Mouse (Mus musculus) regulatory T cell (primary cell): ENCODE results near the gene Ybx1.

Source experiments
- in situ Hi-C: fragments of 300-600 bp; cut with MboI, MseI; formaldehyde crosslinking; loops from one replicate; pipeline ENCODE4 v1.15.1; 2025; ENCODE audit warnings: high pct_unique_total_duplicates

Ybx1 gene

DNA sequence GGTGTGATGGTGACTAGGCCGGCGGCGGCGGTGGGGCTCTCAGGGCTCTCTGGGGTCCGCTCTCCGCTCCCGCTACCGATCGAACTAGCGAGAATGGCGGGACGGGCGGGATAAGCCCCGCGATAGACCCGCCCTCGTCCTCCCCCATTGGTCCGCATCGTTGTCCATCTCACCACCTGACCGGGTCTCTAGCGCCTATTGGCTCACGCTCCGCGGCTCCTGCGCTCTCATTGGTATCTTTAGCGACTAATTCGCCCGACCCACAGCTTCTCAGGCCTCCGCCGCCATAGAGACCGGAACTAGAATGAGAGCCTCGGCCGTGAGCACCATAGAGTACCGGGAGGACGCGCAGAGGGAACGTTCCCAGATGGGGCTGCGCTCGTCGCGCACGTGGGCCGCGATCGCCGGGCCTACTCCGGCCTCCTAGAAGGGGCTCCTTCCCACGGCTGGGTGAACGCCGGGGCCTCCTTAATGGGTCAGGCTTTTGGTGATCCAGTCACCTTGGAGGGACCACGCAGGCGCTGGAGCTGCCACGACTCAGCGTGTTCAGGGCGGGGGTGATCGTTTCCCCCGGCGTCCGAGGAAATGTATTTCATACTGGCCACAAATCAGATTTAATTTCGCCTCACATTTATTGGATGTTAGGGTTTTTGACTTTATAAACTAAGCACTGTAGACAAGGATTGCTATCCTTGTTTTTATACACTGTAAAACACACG is at the start of gene Ybx1:
TSS of gene Ybx1 (minus strand) at position 190 of the 719 bp plus-strand sequence.
- in situ Hi-C loops: loop anchor here (25.0 kb wide), 2 partner anchors 1268 to 1918 kb away; partner anchors contain the start of genes Ctps and Rlf

DNA sequence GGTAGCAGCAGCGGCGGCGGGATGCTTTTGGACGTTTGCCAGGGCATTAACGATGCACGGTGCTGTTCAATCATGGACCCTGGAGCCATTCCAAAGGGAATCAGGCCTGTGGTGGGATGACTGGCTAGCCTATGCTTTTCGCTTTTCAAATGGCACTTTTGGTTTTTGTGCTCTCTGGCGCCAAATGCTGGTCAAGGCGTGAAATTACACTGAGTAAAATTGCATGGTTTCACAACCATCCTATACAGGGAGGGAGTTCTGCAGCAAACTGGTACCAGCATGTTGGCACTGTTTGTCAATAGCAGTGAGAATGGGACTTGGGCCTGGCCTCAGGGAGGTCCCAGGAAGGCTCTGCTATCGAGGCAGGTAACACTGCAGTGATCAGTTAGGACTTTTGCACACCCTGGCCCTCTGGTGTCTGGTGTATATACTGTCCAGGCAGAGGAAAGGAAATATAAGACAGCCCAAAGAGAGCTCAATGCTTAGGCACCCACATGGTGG is 44.5 kb upstream of the Ybx1 start:
- in situ Hi-C loops: loop anchor here (5.0 kb wide), 1 partner anchor 92 kb away; no protein-coding TSS in a partner anchor

DNA sequence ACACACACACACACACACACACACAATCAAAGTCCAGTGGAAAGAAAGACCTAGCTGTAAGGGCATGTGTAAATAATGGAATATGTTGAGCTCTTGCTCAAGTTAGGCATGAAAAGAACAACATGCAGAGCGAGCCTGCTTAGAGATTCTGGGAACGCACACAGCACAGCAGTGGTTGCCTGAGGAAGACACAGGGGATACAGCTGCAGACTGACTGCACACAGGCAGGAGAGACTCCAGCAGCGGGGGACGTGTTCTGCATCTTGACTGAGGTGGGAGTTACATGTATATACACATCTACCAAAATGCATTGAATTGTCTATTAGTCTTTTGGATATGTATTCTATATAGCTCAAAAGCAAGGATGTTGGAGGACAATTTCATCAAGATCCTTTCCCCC is 44.0 kb upstream of the Ybx1 start:
- in situ Hi-C loops: loop anchor here (5.0 kb wide), 1 partner anchor 91 kb away; no protein-coding TSS in a partner anchor

DNA sequence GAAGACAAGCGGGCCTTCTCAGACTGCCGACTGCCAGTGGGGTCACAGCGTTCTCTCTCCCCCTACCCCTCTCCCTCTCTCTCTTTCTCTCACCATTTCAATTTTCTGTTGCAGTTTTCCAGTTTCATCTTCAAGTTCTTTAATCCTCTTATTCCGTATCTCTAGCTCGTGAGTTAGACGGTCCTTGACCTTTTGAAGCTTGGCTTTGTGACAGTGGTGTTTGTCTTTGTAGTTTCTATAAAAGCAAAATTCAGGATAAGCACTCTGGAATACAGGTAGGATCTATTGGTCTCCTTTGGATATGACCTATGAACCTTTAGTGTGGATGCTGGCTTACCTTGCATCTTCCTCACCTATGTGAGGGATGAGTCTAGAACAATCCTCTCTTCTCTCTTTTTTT is 39.1 kb upstream of the Ybx1 start:
- in situ Hi-C loops: no loop called here

DNA sequence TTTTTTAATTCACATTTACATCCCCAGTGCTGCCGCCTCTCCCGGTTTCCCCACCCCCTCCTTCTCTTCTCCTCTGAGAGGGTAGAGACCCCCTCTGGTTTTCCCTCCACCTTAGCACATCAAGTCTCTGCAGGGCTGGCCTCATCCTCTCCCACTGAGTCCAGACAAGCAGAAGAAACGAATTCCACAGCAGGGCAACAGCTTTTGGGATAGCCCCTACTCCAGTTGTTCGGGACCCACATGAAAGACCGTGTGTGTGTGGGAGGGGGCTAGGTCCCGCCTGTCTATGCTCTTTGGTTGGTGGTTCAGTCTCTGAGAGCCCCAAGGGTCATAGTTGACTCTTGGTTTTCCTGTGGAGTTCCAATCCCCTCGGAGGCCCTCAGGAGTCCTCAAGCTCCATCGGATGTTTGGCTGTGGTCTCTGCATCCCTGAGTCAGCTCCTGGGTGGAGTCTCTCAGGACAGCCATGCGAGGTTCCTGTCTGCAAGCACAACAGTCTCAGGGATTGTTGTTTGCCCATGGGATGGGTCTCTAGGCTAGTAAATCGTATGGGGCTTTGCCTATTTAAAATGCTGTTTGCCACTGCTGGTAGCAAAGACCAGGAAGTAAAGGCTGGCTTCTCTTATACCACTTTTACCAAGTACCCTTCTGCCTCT is 26.6 kb upstream of the Ybx1 start:
- in situ Hi-C loops: no loop called here

DNA sequence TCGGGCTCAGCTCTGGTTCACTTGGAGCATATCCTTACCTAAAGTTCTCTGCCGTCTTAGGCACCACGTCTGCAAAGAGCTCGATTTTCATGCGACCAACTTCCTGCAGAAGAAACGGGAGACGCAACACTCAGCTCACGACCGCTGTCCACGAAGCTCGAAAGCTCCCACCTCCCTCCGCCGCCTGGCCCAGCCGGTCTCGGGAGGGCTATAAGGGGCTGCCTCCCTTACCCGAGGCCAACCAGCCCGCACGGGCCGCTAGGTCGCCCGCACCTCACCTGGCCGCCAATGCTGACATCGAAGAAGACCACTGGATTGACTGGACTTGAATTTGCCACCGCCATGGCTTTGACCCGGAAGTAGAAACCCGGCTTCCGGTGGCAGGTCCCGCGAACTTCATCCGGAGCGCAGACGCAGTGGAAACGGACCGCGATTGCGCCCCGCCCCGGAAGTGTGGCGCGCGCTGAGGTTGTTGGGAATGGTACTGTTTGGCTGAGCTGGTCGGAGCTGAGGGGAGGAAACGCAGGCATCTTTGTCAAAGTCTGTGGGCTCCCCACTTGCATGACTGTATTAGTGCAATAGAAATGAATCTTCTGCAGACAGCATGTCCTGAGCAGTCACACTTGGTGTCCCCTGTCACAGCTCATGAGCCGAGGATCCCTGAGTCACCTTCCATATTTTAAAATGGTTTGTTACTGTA is 25.9 kb upstream of the Ybx1 start, which contains the start of gene Ppih:
TSS of gene Ppih (minus strand) at position 416 of the 700 bp plus-strand sequence.
- in situ Hi-C loops: no loop called here

DNA sequence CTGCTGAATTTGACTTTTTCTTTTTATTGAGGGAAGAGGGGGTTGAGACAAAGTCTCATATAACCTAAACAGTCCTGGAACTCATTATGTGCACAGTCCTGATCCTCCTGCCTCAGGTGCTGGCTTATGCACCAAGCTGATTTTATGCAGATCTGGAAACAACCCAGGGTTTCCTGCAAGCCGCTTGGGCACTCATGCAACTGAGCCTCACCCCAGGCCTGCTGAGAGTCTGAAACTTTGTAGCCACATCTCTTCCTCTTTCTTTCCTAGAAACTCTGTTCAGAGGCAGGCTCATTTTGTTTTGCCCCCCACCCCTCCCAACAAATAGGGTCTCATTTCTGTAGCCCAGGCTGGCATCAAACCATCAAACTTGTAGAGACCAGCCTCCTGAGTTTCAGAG is 19.4 kb upstream of the Ybx1 start:
- in situ Hi-C loops: no loop called here

DNA sequence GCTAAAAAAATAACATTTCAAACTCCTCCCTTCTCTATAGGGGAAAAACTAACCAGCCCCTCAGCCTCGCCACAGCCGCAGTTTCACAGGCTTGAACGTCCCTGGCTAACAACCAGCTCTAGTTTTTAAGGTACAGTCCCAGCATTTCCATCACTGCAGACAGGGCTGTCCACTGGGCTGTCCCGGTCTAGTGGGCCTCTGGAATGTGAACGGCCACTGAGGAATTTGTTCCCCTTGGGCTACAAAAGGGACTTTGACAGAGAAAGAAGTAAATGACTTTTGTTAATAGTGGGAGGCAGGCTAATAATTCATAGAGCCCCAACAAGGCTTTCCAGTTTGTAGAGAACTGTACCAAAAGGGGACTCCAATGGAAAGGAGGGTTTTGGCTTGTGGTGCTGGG is 11.0 kb upstream of the Ybx1 start:
- in situ Hi-C loops: no loop called here

DNA sequence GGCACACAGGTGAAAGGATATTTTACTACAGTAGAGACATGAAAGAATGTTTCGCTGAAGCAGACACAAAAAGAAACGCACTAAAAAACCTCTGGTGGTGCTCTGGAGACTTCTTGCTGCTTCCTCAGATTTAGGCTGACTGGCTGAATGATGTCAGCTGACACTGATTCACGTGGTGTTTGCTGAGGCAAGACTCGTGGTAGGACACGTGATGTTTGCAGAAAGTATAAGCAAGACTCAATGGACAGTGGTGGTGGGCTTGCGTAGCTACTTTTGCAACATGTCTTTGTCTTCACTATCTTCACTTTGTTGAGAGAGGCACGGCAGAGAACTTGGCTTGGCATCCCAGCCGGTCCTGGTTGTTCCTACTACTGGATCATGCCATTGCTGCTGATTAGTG is 8.9 kb upstream of the Ybx1 start:
- in situ Hi-C loops: no loop called here

DNA sequence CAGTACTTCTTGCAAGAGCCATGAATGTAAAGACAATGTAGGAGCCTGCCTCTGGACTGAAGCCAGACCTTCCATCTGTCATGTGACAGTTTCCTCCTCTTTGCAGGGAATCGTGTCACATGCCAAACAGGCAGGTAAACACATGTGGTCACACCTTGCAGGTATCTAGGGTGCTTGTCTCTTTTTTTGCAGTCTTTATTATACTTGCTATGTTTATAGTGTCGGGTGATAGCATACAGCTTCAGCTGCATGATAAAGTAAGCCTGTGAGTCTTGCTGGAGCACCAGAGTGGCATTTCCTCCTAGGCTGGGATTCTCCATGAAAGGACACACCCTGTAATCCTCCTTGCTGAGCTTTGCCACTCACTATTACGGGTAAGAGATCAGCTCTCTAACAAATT is 7.4 kb upstream of the Ybx1 start:
- in situ Hi-C loops: no loop called here

DNA sequence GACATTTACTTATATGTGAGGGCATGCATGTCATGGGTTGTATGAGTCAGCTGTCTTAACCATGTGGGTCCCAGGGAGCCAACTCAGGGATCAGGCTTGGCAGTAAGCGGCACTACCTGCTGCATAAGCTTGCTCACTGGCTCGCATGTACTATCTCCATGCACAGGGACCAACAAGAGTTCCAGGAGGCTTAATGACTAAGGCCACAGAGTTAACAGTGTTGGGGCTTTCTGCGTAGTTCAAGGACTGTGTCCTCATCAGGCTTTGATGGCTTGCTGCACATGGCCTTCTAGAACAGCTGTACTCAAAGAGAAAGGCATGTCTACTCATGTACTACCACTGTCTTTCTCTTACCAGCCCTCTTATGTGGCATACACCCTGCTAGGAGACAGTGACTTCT is 6.4 kb upstream of the Ybx1 start:
- in situ Hi-C loops: no loop called here

DNA sequence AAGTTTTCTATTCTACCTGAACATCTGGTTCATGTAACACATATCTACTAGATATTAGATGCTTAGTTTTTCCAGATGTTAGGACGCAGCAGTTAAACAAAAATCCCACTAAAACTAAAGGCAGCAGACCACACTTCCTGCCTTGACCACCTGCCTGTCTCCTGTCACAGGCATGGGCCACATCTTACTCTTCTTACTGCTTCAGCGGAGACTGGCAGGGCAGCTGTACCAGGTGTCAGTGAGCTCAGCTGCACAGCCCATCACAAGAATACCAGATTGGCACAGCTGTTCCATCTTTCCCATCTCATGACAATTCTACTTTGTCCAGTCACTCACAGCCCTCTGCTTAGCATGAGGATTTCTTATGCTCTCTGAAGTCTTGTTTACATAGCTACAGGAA is 3.0 kb upstream of the Ybx1 start:
- in situ Hi-C loops: loop anchor here (25.0 kb wide), 2 partner anchors 1265 to 1915 kb away; partner anchors contain the start of genes Ctps and Rlf

DNA sequence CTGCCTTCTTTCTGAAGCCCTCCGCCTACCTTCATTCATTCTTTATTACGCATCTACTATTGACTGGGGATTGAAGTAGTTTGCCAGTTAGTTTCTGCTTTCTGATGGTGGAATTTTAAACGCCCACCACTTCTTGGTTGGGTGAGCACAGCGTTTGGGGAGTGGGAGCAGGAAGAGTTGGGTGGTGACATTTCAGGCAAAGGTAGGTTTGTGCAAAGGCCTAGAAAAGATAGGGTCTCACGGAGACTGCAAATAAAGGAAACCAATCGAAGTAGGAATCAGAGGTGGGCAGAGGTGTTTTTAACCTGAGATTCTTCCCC is 690 bp upstream of the Ybx1 start:
- in situ Hi-C loops: loop anchor here (25.0 kb wide), 2 partner anchors 1267 to 1917 kb away; partner anchors contain the start of genes Ctps and Rlf

DNA sequence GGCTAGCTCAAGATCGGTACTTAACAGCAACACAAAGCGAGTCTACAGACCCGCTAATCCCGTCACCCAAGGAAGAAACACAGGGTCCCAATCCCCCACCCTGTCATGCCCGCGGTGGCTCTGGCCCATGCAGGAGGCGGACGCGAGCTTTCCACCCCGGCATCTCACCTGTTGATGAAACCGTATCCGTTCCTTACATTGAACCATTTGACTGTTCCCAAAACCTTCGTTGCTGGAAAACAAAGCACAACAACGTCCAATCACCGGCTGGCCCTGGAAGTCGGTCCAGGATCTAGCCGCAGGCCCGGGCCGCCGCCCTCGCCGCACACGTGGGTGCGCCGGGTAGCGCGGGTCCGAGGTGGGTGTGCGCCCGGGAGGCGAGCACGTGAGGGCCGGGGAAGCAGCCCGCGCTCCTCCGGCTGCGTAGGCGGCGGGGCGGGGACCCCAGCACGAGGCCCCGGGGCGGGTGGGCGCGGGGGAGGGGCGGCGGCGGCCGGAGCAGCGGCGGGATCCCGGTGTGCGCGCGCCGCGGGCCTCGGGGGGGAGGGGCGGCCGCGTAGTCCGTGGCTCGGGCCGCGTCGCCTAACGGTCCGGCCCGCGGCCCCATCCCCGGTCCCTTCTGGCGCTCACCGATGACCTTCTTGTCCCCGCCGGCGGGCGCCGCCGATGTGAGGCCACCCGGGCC is 688 bp downstream of the Ybx1 start:
- in situ Hi-C loops: loop anchor here (25.0 kb wide), 2 partner anchors 1269 to 1919 kb away; partner anchors contain the start of genes Ctps and Rlf

DNA sequence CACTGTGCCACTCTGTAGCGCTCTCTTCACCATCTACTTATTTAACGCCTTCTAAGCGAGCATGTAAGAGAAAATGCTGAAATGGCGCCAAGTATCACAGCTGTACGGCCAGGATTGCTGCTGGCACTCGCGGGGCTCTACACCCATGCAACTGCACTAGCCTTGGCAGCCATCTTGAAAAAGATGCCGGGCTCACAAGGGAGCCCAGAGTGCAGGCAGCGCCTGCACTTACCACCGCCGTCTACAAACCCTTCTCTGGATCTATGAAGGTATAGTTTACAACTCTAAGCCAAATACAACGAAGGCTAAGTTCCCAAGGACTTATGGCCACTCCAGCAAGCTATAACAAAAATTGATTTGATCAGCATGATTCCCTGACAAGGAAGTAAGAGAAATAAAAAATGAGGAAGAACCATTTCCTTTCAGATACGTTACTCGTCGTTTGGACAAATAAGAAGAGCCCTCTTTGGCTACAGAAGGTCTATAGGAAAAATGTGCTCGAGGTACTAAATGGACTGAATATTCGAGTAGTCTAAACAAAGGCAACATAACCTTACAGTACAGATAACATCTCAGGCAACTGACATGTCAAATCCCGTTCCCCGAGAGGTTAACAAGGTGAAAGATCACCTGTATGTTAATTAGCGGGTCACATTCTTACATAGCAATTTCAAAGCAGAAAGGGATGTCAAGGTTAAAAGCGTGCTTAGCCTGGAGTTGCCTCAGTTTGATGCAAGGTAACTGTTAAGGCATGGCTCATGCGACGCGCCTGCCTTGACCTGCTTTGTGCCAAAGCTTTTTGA is 1.4 kb downstream of the Ybx1 start:
- in situ Hi-C loops: loop anchor here (25.0 kb wide), 2 partner anchors 1269 to 1919 kb away; partner anchors contain the start of genes Ctps and Rlf

DNA sequence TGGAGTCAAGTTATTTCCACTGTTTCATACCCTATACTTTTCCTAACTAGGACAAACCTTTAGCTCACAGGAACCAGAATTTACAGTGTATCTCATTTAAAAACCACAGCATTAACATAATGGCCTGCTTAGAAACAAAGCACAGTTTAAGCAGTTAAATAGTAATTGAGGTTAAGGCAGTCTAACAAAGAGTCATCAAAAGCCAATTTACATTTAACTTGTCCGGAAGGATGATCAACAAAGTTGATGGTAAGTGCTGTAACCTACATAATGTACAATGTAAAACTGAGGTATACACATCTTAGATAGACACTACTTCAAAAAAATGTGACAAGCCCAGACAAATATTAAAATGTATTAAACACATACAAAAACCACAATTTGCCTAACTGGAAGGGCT is 2.5 kb downstream of the Ybx1 start:
- in situ Hi-C loops: loop anchor here (25.0 kb wide), 2 partner anchors 1270 to 1920 kb away; partner anchors contain the start of genes Ctps and Rlf

DNA sequence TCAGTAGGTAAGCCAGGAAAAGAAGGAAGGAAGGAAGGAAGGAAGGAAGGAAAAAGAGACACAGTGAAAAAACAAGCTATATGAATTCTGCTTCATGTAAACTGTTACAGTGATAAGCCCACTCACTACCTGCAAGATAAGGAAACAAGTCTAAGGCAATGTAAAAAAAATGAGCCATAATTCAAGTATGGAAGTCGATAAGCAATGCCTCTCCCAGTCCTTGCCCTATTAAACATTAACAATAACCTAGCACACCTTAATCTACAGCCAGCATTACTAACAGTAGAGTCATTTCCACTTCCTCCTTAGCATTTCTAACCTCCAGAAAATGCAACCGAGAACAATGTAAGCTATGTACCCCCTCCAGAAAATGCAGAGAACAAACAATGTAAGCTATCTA is 9.1 kb downstream of the Ybx1 start:
- in situ Hi-C loops: loop anchor here (25.0 kb wide), 2 partner anchors 1277 to 1927 kb away; partner anchors contain the start of genes Ctps and Rlf

DNA sequence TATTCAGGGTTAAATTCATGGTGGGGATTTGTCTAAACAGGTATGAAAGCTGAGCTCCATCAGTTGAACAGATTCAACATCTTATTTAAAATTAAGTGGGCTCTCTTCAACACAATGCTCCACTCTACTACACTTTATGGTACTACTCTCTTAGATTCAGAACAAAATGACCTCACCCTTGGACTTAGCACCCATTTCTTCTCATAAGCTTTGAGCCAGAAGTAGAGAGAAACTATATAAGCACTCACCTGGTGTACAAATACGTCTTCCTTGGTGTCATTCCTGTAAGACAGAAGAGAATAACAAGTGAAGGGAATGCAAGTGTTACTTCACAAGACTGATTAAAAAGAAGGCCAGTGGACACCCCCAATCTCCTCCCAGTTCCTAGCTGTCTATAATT is 9.5 kb downstream of the Ybx1 start:
- in situ Hi-C loops: loop anchor here (25.0 kb wide), 2 partner anchors 1277 to 1927 kb away; partner anchors contain the start of genes Ctps and Rlf

DNA sequence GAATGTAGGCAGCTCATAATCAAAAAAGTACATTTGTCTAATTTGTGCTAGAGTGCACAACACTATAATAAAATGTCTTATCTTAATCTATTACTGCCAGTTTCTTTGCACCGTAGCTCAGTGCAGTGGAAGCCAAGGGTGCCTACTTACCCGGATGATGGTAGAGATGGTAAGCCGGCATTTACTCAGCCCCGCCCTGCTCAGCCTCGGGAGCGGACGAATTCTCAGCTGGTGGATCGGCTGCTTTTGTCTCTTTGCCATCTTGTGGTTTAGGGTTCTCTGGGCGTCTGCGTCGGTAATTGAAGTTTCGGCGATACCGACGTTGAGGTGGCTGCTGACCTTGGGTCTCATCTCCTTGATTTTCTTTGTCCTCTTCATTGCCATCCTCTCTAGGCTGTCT is 15.6 kb downstream of the Ybx1 start:
- in situ Hi-C loops: loop anchor here (10.0 to 25.0 kb wide), 3 partner anchors 1134 to 1934 kb away; partner anchors contain the start of genes Ctps and Rlf

DNA sequence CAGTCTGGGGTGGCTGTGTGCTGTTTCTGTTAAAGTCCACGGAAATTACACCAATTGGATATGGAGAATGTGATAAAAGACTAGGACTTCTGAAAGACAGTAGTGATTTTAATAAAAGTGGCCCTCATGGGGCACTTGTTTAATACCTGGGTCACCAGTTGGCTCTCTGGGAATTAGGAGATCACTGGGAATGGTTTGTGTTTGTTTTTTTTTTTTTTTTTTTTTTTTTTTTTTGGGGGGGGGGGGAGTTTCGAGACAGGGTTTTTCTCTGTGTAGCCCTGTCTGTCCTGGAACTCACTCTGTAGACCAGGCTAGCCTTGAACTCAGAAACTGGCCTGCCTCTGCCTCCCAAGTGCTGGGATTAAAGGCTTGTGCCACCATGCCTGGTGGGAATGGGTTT is 18.7 kb downstream of the Ybx1 start:
- in situ Hi-C loops: loop anchor here (10.0 to 25.0 kb wide), 3 partner anchors 1131 to 1937 kb away; partner anchors contain the start of genes Ctps and Rlf
